Mouse (Mus musculus): ENCODE measurements around the gene Fam25c.

DNA sequence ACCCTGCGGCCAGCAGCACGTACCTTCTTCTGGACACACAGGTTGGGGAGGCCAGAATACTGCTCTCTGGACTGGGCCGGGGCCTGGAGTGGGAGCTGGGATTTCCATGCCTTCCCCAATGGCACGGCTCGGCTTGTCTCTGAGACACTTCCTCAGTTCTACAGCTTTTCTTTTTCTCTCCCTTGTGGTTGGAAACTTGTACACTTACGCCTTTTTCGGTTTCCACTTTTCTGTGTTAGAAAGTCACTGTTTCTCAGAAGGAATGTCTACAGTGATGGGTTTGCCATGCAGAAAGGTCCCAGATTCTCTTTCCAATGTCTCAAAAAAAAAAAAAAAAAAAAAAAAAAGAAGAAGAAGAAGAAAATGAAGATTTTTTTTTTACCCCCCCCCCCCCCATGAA, 48.2 kb upstream of the Fam25c start:
- TF ChIP-seq POLR2A (IDR thresholded peaks at IDR 0.05; ENCODE audit: low read depth, low read length) (no peak), CTCF (IDR thresholded peaks at IDR 0.05; ENCODE audit: extremely low read depth, insufficient read length, insufficient replicate concordance, low read depth, low read length) (no peak)

All from small intestine, adult 2 months (tissue).